Mouse (Mus musculus): ENCODE data around the gene Nectin1. TPM values are rescaled to one million over a fixed set of nuclear protein-coding genes. Genes with fewer than 3 reads are reported as not detected.

Gene Nectin1
- total RNA-seq, 4 experiments from 2014 or later = 56.8 to 64.0 (median 59.8) TPM

GRCm38 (mm10) chr9:43738480-43739084 lies 5.2 kb upstream of the Nectin1 start:
- DNase-seq (ENCODE audit: low spot score in 2 of 2) = no peak

- DNase-seq (ENCODE audit: low spot score in 2 of 2) = no peak
Measured at GRCm38 (mm10) chr9:43741277-43741676, 2.5 kb upstream of the Nectin1 start.

GRCm38 (mm10) chr9:43742066-43742465 lies 1.7 kb upstream of the Nectin1 start:
- no peak for DNase-seq (ENCODE audit: low spot score in 2 of 2)

- no peak for DNase-seq (ENCODE audit: low spot score in 2 of 2)
Measured at GRCm38 (mm10) chr9:43742902-43743646, 710 bp upstream of the Nectin1 start.

GRCm38 (mm10) chr9:43744138-43744981 lies 576 bp downstream of the Nectin1 start:
- DNase-seq (ENCODE audit: low spot score in 2 of 2) = no peak

DNA sequence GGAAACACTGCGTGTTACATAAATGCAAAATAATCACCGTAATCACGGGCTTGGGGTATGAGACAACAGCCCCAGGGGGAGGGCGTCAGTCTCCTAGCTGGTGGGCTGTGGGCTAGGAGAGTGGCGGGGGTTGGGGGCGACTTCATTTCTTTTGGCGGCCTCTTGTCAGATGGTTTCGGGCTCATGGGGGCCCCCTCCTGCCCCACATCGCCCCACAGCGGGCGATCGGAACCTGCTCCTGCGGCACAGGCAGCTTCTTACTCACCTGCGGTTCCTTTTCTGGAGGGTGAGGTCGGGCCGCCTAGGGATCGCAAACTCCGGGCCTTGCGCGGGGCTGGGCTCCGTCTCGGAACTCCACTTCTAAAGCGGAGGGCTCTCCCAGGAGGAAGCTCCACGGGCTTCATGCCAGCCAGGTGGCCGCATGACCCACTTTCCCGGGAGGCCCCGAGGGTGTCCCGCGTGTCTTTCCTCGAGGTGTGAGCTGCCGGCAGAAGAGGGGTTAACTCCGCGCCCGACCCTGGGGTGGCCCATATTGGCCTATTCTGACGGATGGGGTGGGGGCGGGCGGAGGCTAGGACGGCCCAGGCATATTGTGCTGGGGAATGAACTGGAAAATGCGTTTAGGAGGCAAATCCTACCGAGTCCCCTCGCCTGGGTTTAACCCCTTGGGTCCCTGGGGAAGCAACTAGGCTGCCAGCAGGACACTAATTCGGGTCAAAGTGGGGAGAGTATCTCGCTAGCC lies 1.4 kb downstream of the Nectin1 start:
- no peak for DNase-seq (ENCODE audit: low spot score in 2 of 2)

- DNase-seq (ENCODE audit: low spot score in 2 of 2) = no peak
Measured at GRCm38 (mm10) chr9:43745951-43746703, 2.3 kb downstream of the Nectin1 start.

- no peak for DNase-seq (ENCODE audit: low spot score in 2 of 2)
Measured at GRCm38 (mm10) chr9:43747710-43748109, 3.9 kb downstream of the Nectin1 start.

- no peak for DNase-seq (ENCODE audit: low spot score in 2 of 2)
Measured at GRCm38 (mm10) chr9:43748519-43748918, 4.7 kb downstream of the Nectin1 start.

GRCm38 (mm10) chr9:43750053-43750452 lies 6.3 kb downstream of the Nectin1 start:
- DNase-seq (ENCODE audit: low spot score in 2 of 2) = no peak

DNA sequence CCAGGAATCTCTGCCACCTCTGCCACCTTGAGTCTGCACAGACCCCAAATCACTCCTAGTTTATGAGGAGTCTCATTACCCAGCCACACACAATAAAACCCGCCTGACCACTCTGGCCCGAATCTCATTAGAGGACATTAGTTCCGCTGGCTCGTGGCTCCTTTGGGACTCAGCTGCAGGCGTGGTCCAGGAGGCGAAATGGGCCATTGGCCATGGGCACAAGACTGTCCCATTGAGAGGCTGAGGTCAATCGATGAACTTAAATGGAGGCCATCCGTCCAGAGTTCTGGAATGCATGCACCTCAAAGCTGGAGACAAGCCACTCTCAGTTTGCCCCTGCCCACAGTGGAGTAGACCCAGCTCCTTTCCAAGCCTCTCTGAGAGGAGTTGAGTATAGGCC lies 7.3 kb downstream of the Nectin1 start:
- no peak for DNase-seq (ENCODE audit: low spot score in 2 of 2)

GRCm38 (mm10) chr9:43753481-43753880 lies 9.7 kb downstream of the Nectin1 start:
- DNase-seq (ENCODE audit: low spot score in 2 of 2) = no peak

- no peak for DNase-seq (ENCODE audit: low spot score in 2 of 2)
Measured at GRCm38 (mm10) chr9:43754083-43754482, 10.3 kb downstream of the Nectin1 start.

DNA sequence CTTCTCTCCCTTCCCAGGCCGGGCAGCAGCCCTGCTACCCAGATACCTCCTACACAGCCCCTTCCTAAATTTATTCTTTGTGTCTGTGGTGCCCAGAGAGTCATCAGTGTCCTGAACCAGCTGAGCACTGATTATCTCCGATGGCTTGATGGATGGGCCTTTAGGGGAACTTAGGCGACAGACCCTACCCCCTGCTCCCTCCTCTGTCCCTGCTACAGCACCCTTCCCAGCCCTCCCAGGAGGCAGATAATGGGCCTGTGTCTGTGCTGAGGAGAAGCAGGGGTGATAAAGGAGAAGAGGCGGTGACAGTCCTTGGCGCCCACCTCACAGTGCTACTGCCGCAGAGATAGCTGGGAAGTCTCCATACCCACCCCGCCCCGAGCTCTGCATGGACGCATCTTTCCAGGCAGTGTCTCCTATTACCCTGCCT lies 11.0 kb downstream of the Nectin1 start:
- DNase-seq (ENCODE audit: low spot score in 2 of 2) = no peak

- DNase-seq (ENCODE audit: low spot score in 2 of 2) = no peak
Measured at GRCm38 (mm10) chr9:43755464-43755863, 11.7 kb downstream of the Nectin1 start.

DNA sequence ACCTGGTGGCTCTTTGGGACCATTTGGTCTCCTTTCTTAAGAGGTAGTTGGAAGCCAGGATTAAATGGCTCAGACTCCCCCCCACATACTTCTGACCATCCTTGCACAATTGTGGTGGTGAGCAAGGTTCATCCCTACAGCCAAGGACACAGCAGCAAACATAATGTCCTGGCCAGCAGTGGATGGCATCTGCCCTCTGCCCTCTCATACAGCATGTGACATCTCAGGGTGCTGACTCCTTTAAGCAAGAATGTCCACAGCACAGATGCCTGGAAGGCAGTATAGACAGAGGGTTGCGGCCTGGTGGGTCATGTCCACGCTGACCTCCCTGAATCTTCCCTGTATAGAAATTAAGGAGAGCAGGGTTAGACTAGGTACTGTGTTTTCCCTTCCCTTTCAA lies 12.1 kb downstream of the Nectin1 start:
- no peak for DNase-seq (ENCODE audit: low spot score in 2 of 2)

- DNase-seq (ENCODE audit: low spot score in 2 of 2) = no peak
Measured at GRCm38 (mm10) chr9:43757225-43757624, 13.4 kb downstream of the Nectin1 start.

DNA sequence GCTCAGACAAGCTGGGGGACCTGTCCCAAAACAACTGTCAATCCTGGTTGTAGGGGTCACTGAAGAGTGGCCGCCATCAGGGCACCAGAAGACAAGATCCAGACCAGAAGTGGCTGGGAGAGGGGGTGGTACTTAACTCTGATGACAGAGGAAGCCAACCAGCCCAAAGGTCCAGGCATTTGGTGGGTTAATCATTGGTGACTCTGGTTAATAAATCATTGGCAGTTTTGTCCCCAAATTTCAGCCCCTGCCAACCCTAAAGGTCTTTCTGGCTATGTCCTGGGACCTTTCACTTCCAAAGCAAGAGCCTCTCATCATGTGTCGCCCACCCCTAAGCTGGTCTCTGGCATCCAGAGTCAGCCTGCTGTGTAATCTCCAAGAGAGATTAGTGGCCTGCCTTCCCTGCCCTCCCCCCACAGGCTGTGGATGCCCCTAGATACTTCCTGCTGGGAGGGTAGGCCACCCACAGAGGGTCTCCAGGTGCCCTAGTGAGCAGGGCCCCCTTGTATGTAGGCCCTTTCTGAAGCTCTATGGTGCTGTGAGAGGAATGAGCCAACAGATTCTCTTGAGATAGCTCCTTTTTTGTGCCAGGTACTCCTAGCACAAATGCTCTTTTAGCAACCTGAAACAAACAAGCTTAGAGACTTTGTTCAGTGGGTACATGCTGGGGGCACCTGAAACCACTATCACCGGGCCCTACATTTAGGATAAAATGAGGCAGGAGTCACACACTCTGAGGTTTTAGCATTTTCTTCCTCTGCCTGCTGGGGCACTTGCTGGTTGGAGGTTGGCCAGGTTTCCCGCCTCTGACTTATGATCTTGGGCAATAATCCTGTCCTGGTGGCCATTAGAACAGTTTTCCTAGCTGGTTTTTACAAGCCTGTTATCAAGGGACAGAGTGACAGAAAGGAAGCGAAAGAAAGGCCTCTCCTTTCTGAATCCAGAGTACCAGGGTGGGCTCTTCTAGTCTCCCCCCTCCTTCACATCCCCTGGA lies 14.5 kb downstream of the Nectin1 start:
- no peak for DNase-seq (ENCODE audit: low spot score in 2 of 2)

DNA sequence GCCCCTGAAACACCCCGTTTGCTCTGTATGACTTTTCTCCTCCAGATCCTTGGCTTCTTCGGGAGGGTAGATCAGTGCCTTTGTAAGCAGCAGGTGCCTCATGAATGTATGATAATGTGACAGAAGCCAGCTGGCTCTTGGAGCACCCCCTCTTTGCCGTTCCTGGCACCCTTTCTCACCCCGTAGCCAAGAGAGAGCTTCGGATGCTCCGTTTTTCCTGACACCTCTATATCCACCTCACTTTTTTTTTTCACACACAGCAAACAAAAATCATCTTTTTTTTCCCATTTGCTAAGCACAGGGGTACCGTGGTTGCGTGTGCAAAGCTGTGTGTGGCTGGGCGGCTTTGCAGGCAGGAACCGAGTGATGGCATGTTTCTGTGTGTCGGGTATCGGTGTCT lies 16.3 kb downstream of the Nectin1 start:
- DNase-seq (ENCODE audit: low spot score in 2 of 2) = no peak

All from layer of hippocampus, adult 8-10 months (tissue).